Mouse (Mus musculus) liver, embryonic 11.5 days (tissue): ENCODE data around the gene Prkd3. TPM values are rescaled to one million over a fixed set of nuclear protein-coding genes. Genes with fewer than 3 reads are reported as not detected.

Experiments
- ATAC-seq: fragments of 200-750 bp; cut with Nextera tagmentation; replicated peaks from 2 replicates; pipeline ENCODE4 v1.8.0; 2017; ENCODE audit warnings: moderate number of reproducible peaks, mild to moderate bottlenecking, moderate TSS enrichment, moderate library complexity; ENCODE audit not compliant: low FRiP score
- DNase-seq: peaks from one replicate; pipeline ENCODE4 v3.0.0-alpha.2; 2017; ENCODE audit warnings: low spot score
- H3K27ac ChIP-seq: fragments of 300-500 bp; sonication (generic); 2 replicates; pipeline ENCODE4 v1.5.1; 2014; ENCODE audit warnings: mild to moderate bottlenecking, low read depth, low read length, control low read depth
- H3K27me3 ChIP-seq: fragments of 300-500 bp; sonication (generic); replicated peaks from 2 replicates; pipeline ENCODE4 v1.6.1; 2014; ENCODE audit warnings: low read length, mixed read lengths; ENCODE audit not compliant: control insufficient read depth, insufficient read depth
- H3K36me3 ChIP-seq: fragments of 300-500 bp; sonication (generic); 2 replicates; pipeline ENCODE4 v1.6.1; 2014; ENCODE audit warnings: mild to moderate bottlenecking, low read length, moderate library complexity, mixed read lengths; ENCODE audit not compliant: control insufficient read depth, insufficient read depth
- H3K4me1 ChIP-seq: fragments of 300-500 bp; sonication (generic); replicated peaks from 2 replicates; pipeline ENCODE4 v1.6.1; 2014; ENCODE audit warnings: low read length, mixed read lengths; ENCODE audit not compliant: control insufficient read depth, insufficient read depth
- H3K4me2 ChIP-seq: fragments of 300-500 bp; sonication (generic); 2 replicates; pipeline ENCODE4 v1.6.1; 2014; ENCODE audit warnings: mild to moderate bottlenecking, control low read depth, moderate library complexity
- H3K4me3 ChIP-seq: fragments of 300-500 bp; sonication (generic); 2 replicates; pipeline ENCODE4 v1.5.1; 2014; ENCODE audit warnings: low read depth, low read length, control low read depth
- H3K9ac ChIP-seq: fragments of 300-500 bp; sonication (generic); 2 replicates; pipeline ENCODE4 v1.6.1; 2014; ENCODE audit warnings: low read depth, low read length, control low read depth
- H3K9me3 ChIP-seq: fragments of 300-500 bp; sonication (generic); 2 replicates; pipeline ENCODE4 v1.6.1; 2016; ENCODE audit warnings: low read length, inconsistent platforms, mixed read lengths; ENCODE audit not compliant: control insufficient read depth
- WGBS: fragments of 180-500 bp; shearing (Covaris S2); extraction: QIAGEN DNeasy Blood & Tissue Kit; methylation state at CpG from one replicate; pipeline ENCODE4 v1.1.7; 2014; 5-methylcytosine and 5-hydroxymethylcytosine counted together
- polyA plus RNA-seq: library from polyadenylated mRNA; unstranded; fragments of >200 nt; fragmentation: Nextera tagmentation; extraction: Ambion mirVana; gene quantifications from 2 replicates; pipeline ENCODE4 v1.2.1, GENCODE M21; 2014

Gene Prkd3
- polyA plus RNA-seq, 1 experiment from 2014 or later = 21.8 TPM

DNA sequence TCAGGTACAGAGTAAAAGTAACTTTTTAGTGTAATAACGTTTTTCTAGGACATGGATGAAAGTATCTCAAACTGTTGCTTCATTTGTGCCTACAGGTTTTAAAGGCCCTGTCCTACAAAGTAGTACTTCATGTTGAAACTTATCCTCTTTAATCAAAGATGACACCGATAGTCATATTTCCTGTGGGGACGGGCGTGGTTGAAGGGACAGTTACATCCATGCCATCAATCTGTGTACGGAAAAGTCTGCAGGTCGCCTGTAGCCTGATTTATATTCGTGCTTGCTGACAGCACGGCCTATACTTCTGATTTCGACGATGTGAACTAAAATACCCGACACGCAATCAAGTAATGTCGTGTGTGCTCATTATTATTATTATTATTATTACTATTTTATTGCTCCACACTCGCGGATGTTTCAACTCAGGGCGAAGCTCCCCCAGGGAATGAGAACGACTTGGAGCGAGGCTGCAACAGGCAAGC, 849 bp downstream of the Prkd3 start:
- H3K9ac ChIP-seq = peak overlapping the region; percentile 88
- DNase-seq (peak; percentile 35), ATAC-seq (no peak)
- peak overlapping the region; percentile 83 for H3K4me3 ChIP-seq
- H3K27me3 ChIP-seq = no peaks in the 10 kb centered on the region
- 2% methylated on average over 18 of the region's 18 CpGs for WGBS
- no peaks in the 10 kb centered on the region for H3K9me3 ChIP-seq
- peak overlapping the region; percentile 88 for H3K4me2 ChIP-seq
- peak overlapping the region; percentile 88 for H3K27ac ChIP-seq
- peaks cover 27% of the 10 kb centered on the region for H3K4me1 ChIP-seq
- no peaks in the 10 kb centered on the region for H3K36me3 ChIP-seq

DNA sequence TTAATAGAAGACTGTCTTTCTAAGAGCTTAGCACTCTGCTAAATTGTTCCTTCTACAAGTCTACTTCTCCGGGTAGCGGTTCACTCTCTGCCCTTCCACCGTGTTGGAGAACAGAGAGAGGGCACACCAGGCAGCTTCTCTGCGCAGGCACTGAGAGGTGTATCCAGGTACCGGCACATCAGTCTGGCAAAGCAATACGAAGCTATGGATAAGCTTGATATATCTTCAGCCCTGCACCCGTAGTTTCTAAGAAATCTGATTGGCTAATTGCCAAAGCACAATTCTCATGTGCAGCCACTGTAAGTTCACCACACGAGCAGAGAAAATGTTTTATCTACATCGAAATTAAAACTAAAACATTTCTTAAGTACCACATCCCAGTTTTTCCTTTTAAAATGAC, 2.2 kb downstream of the Prkd3 start:
- Histone ChIP-seq H3K4me2 (peak overlapping the region; percentile 43), H3K9ac (no peak overlapping the region), H3K4me3 (no peak overlapping the region), H3K4me1 (peaks cover 31% of the 10 kb centered on the region), H3K27ac (no peak overlapping the region), H3K27me3 (no peaks in the 10 kb centered on the region), H3K36me3 (no peaks in the 10 kb centered on the region), H3K9me3 (no peaks in the 10 kb centered on the region)
- DNase-seq (no peak), ATAC-seq (no peak)
- 57% methylated on average over 9 of the region's 9 CpGs for WGBS

GRCm38 (mm10) chr17:79015831-79016230, 4.8 kb downstream of the Prkd3 start:
- H3K9ac ChIP-seq = no peak overlapping the region
- no peak overlapping the region for H3K4me3 ChIP-seq
- peak overlapping the region; percentile 17; the same call in 1 of the 2 replicates for H3K4me2 ChIP-seq
- H3K9me3 ChIP-seq = no peaks in the 10 kb centered on the region
- peaks cover 9% of the 10 kb centered on the region; the same call in 1 of the 2 replicates for H3K36me3 ChIP-seq
- WGBS = 44% methylated on average over 10 of the region's 10 CpGs
- H3K4me1 ChIP-seq = peaks cover 31% of the 10 kb centered on the region
- ATAC-seq = no peak
- DNase-seq = no peak
- no peaks in the 10 kb centered on the region for H3K27me3 ChIP-seq
- H3K27ac ChIP-seq = no peak overlapping the region

- H3K4me1 ChIP-seq = peaks cover 31% of the 10 kb centered on the region
- DNase-seq (no peak), ATAC-seq (peak; percentile 83)
- no peak overlapping the region for H3K9ac ChIP-seq
- H3K27ac ChIP-seq = no peak overlapping the region
- peaks cover 10% of the 10 kb centered on the region; the same call in 1 of the 2 replicates for H3K36me3 ChIP-seq
- no peaks in the 10 kb centered on the region for H3K27me3 ChIP-seq
- WGBS = 53% methylated on average over 2 of the region's 2 CpGs
- peak overlapping the region; percentile 0; the same call in 1 of the 2 replicates for H3K4me2 ChIP-seq
- H3K4me3 ChIP-seq = no peak overlapping the region
- H3K9me3 ChIP-seq = no peaks in the 10 kb centered on the region
Observed at GRCm38 (mm10) chr17:79014911-79015685, 5.5 kb downstream of the Prkd3 start.

DNA sequence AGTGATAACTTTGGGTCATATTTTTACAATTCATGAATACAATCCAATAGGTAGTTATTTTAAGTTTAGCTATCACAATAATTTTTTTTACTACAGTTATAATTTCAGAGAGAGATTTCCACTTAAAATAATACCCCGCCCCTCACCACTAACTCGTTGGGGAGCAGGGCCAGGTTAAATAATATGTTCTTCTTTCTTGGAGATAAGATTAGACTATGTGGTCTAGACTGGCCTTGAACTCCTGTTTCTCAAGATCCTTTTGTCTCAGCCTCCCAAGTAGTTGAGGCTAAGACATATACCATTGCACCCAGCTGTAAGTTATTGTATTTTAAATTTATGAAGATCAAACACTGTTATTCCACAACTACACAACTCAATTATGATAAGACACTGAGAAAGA, 7.0 kb downstream of the Prkd3 start:
- no peak overlapping the region for H3K9ac ChIP-seq
- H3K27me3 ChIP-seq = no peaks in the 10 kb centered on the region
- no peak overlapping the region for H3K4me2 ChIP-seq
- H3K36me3 ChIP-seq = peaks cover 10% of the 10 kb centered on the region; the same call in 1 of the 2 replicates
- ATAC-seq = no peak
- no peak for DNase-seq
- no peaks in the 10 kb centered on the region for H3K9me3 ChIP-seq
- 60% methylated on average over 2 of the region's 2 CpGs for WGBS
- no peak overlapping the region for H3K27ac ChIP-seq
- H3K4me3 ChIP-seq = no peak overlapping the region
- H3K4me1 ChIP-seq = peaks cover 29% of the 10 kb centered on the region

GRCm38 (mm10) chr17:78999745-79000270, 20.8 kb downstream of the Prkd3 start:
- no peaks in the 10 kb centered on the region; the same call in none of the 2 replicates for H3K4me1 ChIP-seq
- H3K27me3 ChIP-seq = no peaks in the 10 kb centered on the region
- H3K4me3 ChIP-seq = no peak overlapping the region
- no peak overlapping the region for H3K9ac ChIP-seq
- 87% methylated on average over 4 of the region's 4 CpGs for WGBS
- H3K36me3 ChIP-seq = peaks cover 2% of the 10 kb centered on the region; the same call in 1 of the 2 replicates
- DNase-seq = no peak
- H3K9me3 ChIP-seq = no peaks in the 10 kb centered on the region
- ATAC-seq = no peak
- no peak overlapping the region for H3K4me2 ChIP-seq
- no peak overlapping the region for H3K27ac ChIP-seq

- WGBS = 90% methylated on average over 3 of the region's 3 CpGs
- DNase-seq (no peak), ATAC-seq (no peak)
Observed at GRCm38 (mm10) chr17:78999189-78999588, 21.4 kb downstream of the Prkd3 start.

GRCm38 (mm10) chr17:78998130-78998529, 22.5 kb downstream of the Prkd3 start:
- no peak overlapping the region for H3K4me2 ChIP-seq
- no peaks in the 10 kb centered on the region for H3K9me3 ChIP-seq
- ATAC-seq = no peak
- no peaks in the 10 kb centered on the region; the same call in none of the 2 replicates for H3K4me1 ChIP-seq
- H3K27me3 ChIP-seq = no peaks in the 10 kb centered on the region
- WGBS = 82% methylated on average over 2 of the region's 2 CpGs
- no peak for DNase-seq
- no peak overlapping the region for H3K4me3 ChIP-seq
- peaks cover 2% of the 10 kb centered on the region; the same call in 1 of the 2 replicates for H3K36me3 ChIP-seq
- H3K27ac ChIP-seq = no peak overlapping the region
- no peak overlapping the region for H3K9ac ChIP-seq

More at GRCm38 (mm10) chr17:78999189-78999588, 21.4 kb downstream of the Prkd3 start:
- H3K4me1 ChIP-seq = no peaks in the 10 kb centered on the region; the same call in none of the 2 replicates
- no peaks in the 10 kb centered on the region for H3K9me3 ChIP-seq
- peaks cover 2% of the 10 kb centered on the region; the same call in 1 of the 2 replicates for H3K36me3 ChIP-seq
- H3K27ac ChIP-seq = no peak overlapping the region
- no peaks in the 10 kb centered on the region for H3K27me3 ChIP-seq
- H3K4me3 ChIP-seq = no peak overlapping the region
- H3K4me2 ChIP-seq = no peak overlapping the region
- H3K9ac ChIP-seq = no peak overlapping the region
